Mouse (Mus musculus) MEL (cell line): Measurements from ENCODE around the gene Kif12.

Experiments used
- CTCF ChIP-seq, 3 experiments: IDR thresholded peaks in 2 of 3; conservative IDR thresholded peaks in 1 of 3; 2 replicates each; pipeline ENCODE4 v1.5.1; 2011 to 2012; ENCODE audit warnings: low read length in 3 of 3, low read depth in 2 of 3, mild to moderate bottlenecking in 2 of 3, improper control_type of control experiment in 1 of 3, inconsistent platforms in 1 of 3, mixed read lengths in 1 of 3, moderate library complexity in 1 of 3; ENCODE audit not compliant: control insufficient read depth in 1 of 3, insufficient read depth in 1 of 3, poor library complexity in 1 of 3, severe bottlenecking in 1 of 3
- EP300 ChIP-seq, 2 experiments: IDR thresholded peaks; 2 replicates each; pipeline ENCODE4 v1.6.1; 2011; ENCODE audit warnings: improper control_type of control experiment in 2 of 2, low read length in 2 of 2, low read depth in 1 of 2, mild to moderate bottlenecking in 1 of 2
- GATA1 ChIP-seq: IDR thresholded peaks from 2 replicates; pipeline ENCODE4 v1.6.1; 2011; ENCODE audit warnings: low read depth, low read length, improper control_type of control experiment
- HCFC1 ChIP-seq: IDR thresholded peaks from 2 replicates; pipeline ENCODE4 v1.6.1; 2012; ENCODE audit warnings: low read depth, mild to moderate bottlenecking, inconsistent platforms, low read length, improper control_type of control experiment, moderate library complexity
- MAFK ChIP-seq: IDR thresholded peaks from 2 replicates; pipeline ENCODE4 v1.6.1; 2011; ENCODE audit warnings: low read depth, mild to moderate bottlenecking, low read length, improper control_type of control experiment, borderline replicate concordance
- MAZ ChIP-seq: IDR thresholded peaks from 2 replicates; pipeline ENCODE4 v1.6.1; 2012; ENCODE audit warnings: low read depth, mild to moderate bottlenecking, inconsistent platforms, low read length, improper control_type of control experiment
- MXI1 ChIP-seq: IDR thresholded peaks from 2 replicates; pipeline ENCODE4 v1.6.1; 2011; ENCODE audit warnings: mild to moderate bottlenecking, low read depth, low read length, improper control_type of control experiment
- NELFE ChIP-seq: IDR thresholded peaks from 2 replicates; pipeline ENCODE4 v1.6.1; 2011; ENCODE audit warnings: low read depth, low read length, improper control_type of control experiment
- POLR2A ChIP-seq, 2 experiments: IDR thresholded peaks; 2 replicates each; pipeline ENCODE4 v1.6.1; 2011 to 2012; ENCODE audit warnings: low read length in 2 of 2, mild to moderate bottlenecking in 2 of 2, control low read depth in 1 of 2, improper control_type of control experiment in 1 of 2, low read depth in 1 of 2, moderate library complexity in 1 of 2; ENCODE audit not compliant: control insufficient read depth in 1 of 2, insufficient read depth in 1 of 2, poor library complexity in 1 of 2
- TCF12 ChIP-seq: IDR thresholded peaks from 2 replicates; pipeline ENCODE4 v1.6.1; 2014; ENCODE audit warnings: low read depth, mild to moderate bottlenecking, inconsistent platforms, low read length, improper control_type of control experiment, moderate library complexity
- ZMIZ1 ChIP-seq: IDR thresholded peaks from 2 replicates; pipeline ENCODE4 v1.6.1; 2012; ENCODE audit warnings: low read depth, mild to moderate bottlenecking, inconsistent platforms, low read length, improper control_type of control experiment, moderate library complexity

- TF ChIP-seq GATA1 (no peak), EP300 (IDR thresholded peaks at IDR 0.05; ENCODE audit: low read depth in 1 of 2, low read length in 2 of 2) (no peak), MAFK (no peak), POLR2A (IDR thresholded peaks at IDR 0.05; ENCODE audit: control insufficient read depth in 1 of 2, insufficient read depth in 1 of 2, low read depth in 1 of 2, low read length in 2 of 2, poor library complexity in 1 of 2) (no peak), ZMIZ1 (no peak), NELFE (no peak), MAZ (no peak), TCF12 (no peak), MXI1 (no peak), HCFC1 (no peak), CTCF (IDR thresholded peaks at IDR 0.05 in 2 of 3, conservative IDR thresholded peaks at IDR 0.05 in 1 of 3; ENCODE audit: control insufficient read depth in 1 of 3, insufficient read depth in 1 of 3, low read depth in 2 of 3, low read length in 3 of 3, poor library complexity in 1 of 3, severe bottlenecking in 1 of 3) (no peak)
Observed at GRCm38 (mm10) chr4:63216566-63216965, 44.6 kb upstream of the Kif12 start.
